Mouse (Mus musculus) heart, adult 9 months (tissue): ENCODE measurements around the gene Eef2k.

Experiments used
- DNase-seq, 2 experiments: peaks; one replicate each; pipeline ENCODE4 v3.0.0; 2022; ENCODE audit warnings: low spot score in 2 of 2

Eef2k gene

GRCm38 (mm10) chr7:120842345-120843036 lies at the start of gene Eef2k:
Eef2k (plus strand) TSS chr7:120842831.
- DNase-seq, result peak; percentile 90 to 91

- DNase-seq, result peak; percentile 11
Measured at GRCm38 (mm10) chr7:120795544-120795943, 47.1 kb upstream of the Eef2k start.

GRCm38 (mm10) chr7:120796369-120796768 lies 46.3 kb upstream of the Eef2k start:
- DNase-seq, result peak; percentile 3 to 9

GRCm38 (mm10) chr7:120803268-120803667 lies 39.4 kb upstream of the Eef2k start:
- no peak for DNase-seq

GRCm38 (mm10) chr7:120809705-120810104 lies 32.9 kb upstream of the Eef2k start:
- no peak for DNase-seq

GRCm38 (mm10) chr7:120811834-120812415 lies 30.7 kb upstream of the Eef2k start, which contains the start of gene Gm5737:
Gm5737 (plus strand) TSS chr7:120812365.
- no peak for DNase-seq

GRCm38 (mm10) chr7:120817552-120817951 lies 25.1 kb upstream of the Eef2k start:
- no peak for DNase-seq

GRCm38 (mm10) chr7:120819386-120819785 lies 23.2 kb upstream of the Eef2k start:
- no peak for DNase-seq

GRCm38 (mm10) chr7:120823248-120823647 lies 19.4 kb upstream of the Eef2k start:
- peak in 1 of 2 experiments; percentile 60 for DNase-seq

- DNase-seq, result no peak
Measured at GRCm38 (mm10) chr7:120825097-120825496, 17.5 kb upstream of the Eef2k start.

- no peak for DNase-seq
Measured at GRCm38 (mm10) chr7:120826408-120826807, 16.2 kb upstream of the Eef2k start.

GRCm38 (mm10) chr7:120830431-120831381 lies 11.9 kb upstream of the Eef2k start:
- peak; percentile 79 to 88 for DNase-seq

GRCm38 (mm10) chr7:120834426-120834825 lies 8.2 kb upstream of the Eef2k start:
- no peak for DNase-seq

- peak; percentile 80 to 83 for DNase-seq
Measured at GRCm38 (mm10) chr7:120834863-120835372, 7.7 kb upstream of the Eef2k start.

GRCm38 (mm10) chr7:120835449-120836359 lies 6.9 kb upstream of the Eef2k start:
- peak; percentile 86 to 96 for DNase-seq

GRCm38 (mm10) chr7:120836361-120836760 lies 6.3 kb upstream of the Eef2k start:
- DNase-seq, result no peak

- no peak for DNase-seq
Measured at GRCm38 (mm10) chr7:120838436-120839160, 4.0 kb upstream of the Eef2k start.

GRCm38 (mm10) chr7:120839786-120840185 lies 2.8 kb upstream of the Eef2k start:
- DNase-seq, result no peak

- peak; percentile 87 to 91 for DNase-seq
Measured at GRCm38 (mm10) chr7:120843037-120843621, 498 bp downstream of the Eef2k start.
